Mouse (Mus musculus) liver, adult 2 months (tissue): ENCODE results near the gene Prpf6. TPM values are rescaled to one million over a fixed set of nuclear protein-coding genes. Genes with fewer than 3 reads are reported as not detected.

ENCODE experiments used
- DNase-seq: peaks from one replicate; pipeline ENCODE4 v3.0.0-alpha.2; 2011; ENCODE audit warnings: low read depth, low spot score; ENCODE audit errors: extremely low read depth
- H3K27ac ChIP-seq: fragments of 200-500 bp; replicated peaks from 2 replicates; pipeline ENCODE4 v1.5.1; 2012; ENCODE audit warnings: low read depth, mild to moderate bottlenecking, control low read depth, inconsistent platforms, low read length; ENCODE audit not compliant: insufficient read depth
- H3K27me3 ChIP-seq: fragments of 200-500 bp; 2 replicates; pipeline ENCODE4 v1.6.1; 2012; ENCODE audit warnings: mild to moderate bottlenecking, moderate library complexity, low read length, inconsistent platforms; ENCODE audit not compliant: control insufficient read depth, insufficient read depth
- H3K36me3 ChIP-seq: fragments of 200-500 bp; 2 replicates; pipeline ENCODE4 v1.6.1; 2012; ENCODE audit warnings: low read length, inconsistent platforms; ENCODE audit not compliant: control insufficient read depth, insufficient read depth
- H3K4me1 ChIP-seq: fragments of 200-500 bp; 2 replicates; pipeline ENCODE4 v1.6.1; 2011; ENCODE audit warnings: low read length; ENCODE audit not compliant: control insufficient read depth, insufficient read depth
- H3K4me3 ChIP-seq: fragments of 200-500 bp; 2 replicates; pipeline ENCODE4 v1.5.1; 2011; ENCODE audit warnings: low read depth, mild to moderate bottlenecking, control low read depth, low read length, moderate library complexity; ENCODE audit not compliant: insufficient read depth
- H3K79me2 ChIP-seq: fragments of 200-500 bp; 2 replicates; pipeline ENCODE4 v1.6.1; 2012; ENCODE audit warnings: inconsistent platforms, mild to moderate bottlenecking, low read length, moderate library complexity; ENCODE audit not compliant: control insufficient read depth, insufficient read depth
- H3K9ac ChIP-seq: fragments of 200-500 bp; 2 replicates; pipeline ENCODE4 v1.6.1; 2012; ENCODE audit warnings: low read depth, mild to moderate bottlenecking, control low read depth, inconsistent platforms, low read length
- CTCF ChIP-seq: fragments of 200-500 bp; IDR thresholded peaks from 2 replicates; pipeline ENCODE4 v1.5.1; 2011; ENCODE audit warnings: low read depth, low read length, control low read depth
- POLR2A ChIP-seq: fragments of 200-500 bp; IDR thresholded peaks from 2 replicates; pipeline ENCODE4 v1.6.1; 2011; ENCODE audit warnings: low read length, control low read depth; ENCODE audit not compliant: insufficient read depth; ENCODE audit errors: extremely low read depth
- WGBS: fragments of 180-500 bp; shearing (Covaris S2); methylation state at CpG from one replicate; pipeline ENCODE4 v1.1.7; 2018; 5-methylcytosine and 5-hydroxymethylcytosine counted together
- polyA plus RNA-seq: library from polyadenylated mRNA; depleted of rRNA; stranded (reverse); fragments of >200 nt; gene quantifications from 2 replicates; pipeline ENCODE4 v1.2.3, GENCODE M21; 2012
- total RNA-seq: library from RNA; depleted of rRNA; stranded (reverse); fragments of >200 nt; gene quantifications from 2 replicates; pipeline ENCODE4 v1.2.3, GENCODE M21; 2014

Gene Prpf6
- total and polyA plus RNA-seq, 2 experiments = 13.4 to 27.3 TPM

DNA sequence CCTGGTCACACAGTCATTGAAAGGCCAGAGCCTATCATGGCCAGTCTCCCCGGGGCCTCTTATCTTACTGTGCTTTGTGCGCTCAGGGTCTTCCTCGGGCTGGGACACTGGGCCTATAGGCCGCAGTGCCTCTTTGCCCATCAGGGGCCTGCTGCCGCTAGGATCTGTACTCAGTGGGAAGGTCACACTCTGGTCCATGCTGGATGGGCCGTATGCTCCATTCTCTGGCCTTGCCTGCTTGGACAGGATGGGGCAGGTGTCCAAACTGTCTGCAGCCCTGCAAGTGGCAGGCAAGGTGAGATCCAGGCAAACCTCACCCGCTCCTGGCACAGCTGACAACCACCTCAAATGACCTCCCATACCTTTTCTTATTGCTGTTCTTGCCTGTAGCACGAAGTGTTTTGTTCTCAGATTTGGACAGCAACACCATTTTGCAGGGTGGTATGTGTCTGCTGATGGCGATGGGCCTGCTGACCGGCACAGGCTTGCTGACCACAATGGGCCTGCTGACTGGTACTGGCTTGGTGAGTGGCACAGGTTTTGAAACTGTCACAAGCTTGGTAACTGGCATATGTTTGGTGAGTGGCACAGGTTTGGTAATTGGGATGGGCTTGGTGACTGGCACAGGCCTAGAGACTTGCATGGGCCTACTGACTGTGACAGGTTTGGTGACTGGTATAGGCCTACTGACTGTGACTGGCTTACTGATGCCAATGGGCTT lies 2.5 kb upstream of the Prpf6 start:
- TF ChIP-seq CTCF (no peak), POLR2A (no peak)
- Histone ChIP-seq H3K27ac (no peak overlapping the region), H3K79me2 (no peaks in the 10 kb centered on the region; the same call in 1 of the 2 replicates), H3K9ac (no peak overlapping the region), H3K4me1 (peaks cover 4% of the 10 kb centered on the region; the same call in 1 of the 2 replicates), H3K4me3 (no peak overlapping the region), H3K27me3 (no peaks in the 10 kb centered on the region), H3K36me3 (no peaks in the 10 kb centered on the region; the same call in 1 of the 2 replicates)
- WGBS = 92% methylated on average over 10 of the region's 10 CpGs
- DNase-seq = no peak

DNA sequence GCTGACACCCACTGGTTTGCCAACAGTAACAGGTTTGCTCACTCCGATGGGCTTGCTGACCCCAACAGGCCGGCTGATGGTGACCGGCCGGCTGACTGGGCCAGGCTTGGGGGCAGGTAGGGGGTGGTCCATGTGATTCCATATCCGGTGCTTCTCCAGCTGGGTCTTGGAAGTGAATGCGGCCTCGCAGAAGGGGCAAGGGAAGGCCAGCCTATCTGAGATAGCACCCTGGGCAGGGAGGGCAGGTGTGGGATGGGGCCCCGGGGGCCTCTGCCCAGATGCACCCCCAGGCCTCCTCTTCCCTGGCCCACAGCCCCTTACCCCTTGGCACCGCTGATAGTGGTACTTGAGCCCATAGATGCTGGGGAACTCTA lies 1.9 kb upstream of the Prpf6 start:
- Histone ChIP-seq H3K36me3 (no peaks in the 10 kb centered on the region; the same call in 1 of the 2 replicates), H3K27me3 (no peaks in the 10 kb centered on the region), H3K79me2 (no peaks in the 10 kb centered on the region; the same call in 1 of the 2 replicates), H3K4me1 (peaks cover 4% of the 10 kb centered on the region; the same call in 1 of the 2 replicates), H3K4me3 (no peak overlapping the region), H3K9ac (no peak overlapping the region), H3K27ac (no peak overlapping the region)
- no peak for TF ChIP-seq CTCF
- no peak for TF ChIP-seq POLR2A
- no peak for DNase-seq
- 99% methylated on average over 9 of the region's 9 CpGs for WGBS

DNA sequence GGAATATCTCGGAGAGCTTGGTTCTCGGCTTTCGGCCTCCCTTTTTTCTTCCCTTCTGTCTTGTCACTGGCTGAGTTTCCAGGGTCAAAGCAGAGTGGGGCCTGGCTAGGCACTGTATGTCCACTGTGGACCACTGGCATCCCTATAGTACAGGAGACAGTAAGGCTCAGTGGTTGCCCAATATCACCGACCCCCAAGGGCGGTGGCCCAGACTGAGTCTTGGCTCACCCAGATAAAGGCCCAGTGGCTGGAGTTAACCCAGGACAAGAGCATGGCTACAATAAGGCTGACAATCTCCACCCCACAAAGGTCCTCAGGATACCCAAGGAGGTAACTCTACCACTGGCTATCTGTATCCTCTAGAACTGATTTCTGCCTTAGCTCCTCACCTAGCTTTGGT lies 1.2 kb upstream of the Prpf6 start:
- 90% methylated on average over 5 of the region's 5 CpGs for WGBS
- no peaks in the 10 kb centered on the region; the same call in 1 of the 2 replicates for H3K36me3 ChIP-seq
- no peaks in the 10 kb centered on the region; the same call in 1 of the 2 replicates for H3K79me2 ChIP-seq
- no peak overlapping the region for H3K4me3 ChIP-seq
- H3K27ac ChIP-seq = no peak overlapping the region
- no peaks in the 10 kb centered on the region for H3K27me3 ChIP-seq
- H3K4me1 ChIP-seq = peaks cover 4% of the 10 kb centered on the region; the same call in 1 of the 2 replicates
- TF ChIP-seq CTCF (no peak), POLR2A (no peak)
- DNase-seq = no peak
- no peak overlapping the region for H3K9ac ChIP-seq

DNA sequence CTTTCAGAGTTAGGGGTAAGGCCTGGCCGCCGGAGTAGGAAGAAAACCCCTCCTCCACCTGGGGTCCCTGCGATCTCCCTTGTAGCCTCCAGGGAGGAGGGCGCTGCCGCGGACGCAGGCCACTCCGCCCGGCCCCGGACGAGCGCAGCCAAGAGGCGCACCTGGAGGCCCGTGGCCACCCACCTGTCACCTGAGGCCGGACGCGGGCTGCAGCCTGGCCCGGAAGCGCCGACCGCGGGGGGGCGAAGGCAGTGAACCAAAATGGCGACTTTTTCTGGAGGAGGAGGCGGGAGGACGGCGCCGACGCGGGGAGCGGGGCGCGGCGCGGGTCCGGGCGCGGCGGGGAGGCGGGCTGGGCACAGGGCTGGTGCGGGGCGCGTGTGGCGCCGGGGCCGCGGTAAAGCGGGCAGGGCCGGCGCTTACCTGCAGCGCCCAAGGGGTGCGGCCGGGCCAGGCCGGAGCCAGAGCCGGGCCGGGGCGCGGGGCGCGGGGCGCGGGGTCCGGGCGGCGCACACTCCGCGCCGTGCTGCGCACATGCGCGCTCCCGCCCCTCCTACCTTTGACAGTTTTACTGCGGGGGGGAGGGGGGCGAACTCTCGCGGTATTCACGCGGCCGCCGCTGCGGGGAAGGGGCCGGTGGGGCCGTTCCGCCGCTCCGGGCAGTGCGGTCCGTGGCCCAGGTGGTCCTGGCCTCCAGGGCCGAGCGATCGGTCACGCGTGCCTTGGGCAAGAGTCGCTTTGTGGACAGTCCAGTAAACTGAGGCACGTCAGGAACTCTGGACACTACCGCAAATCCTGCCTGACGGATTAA lies 768 bp downstream of the Prpf6 start, which contains the start of gene Zfp512b:
Zfp512b (minus strand) TSS at position 573 of the 811 bp plus-strand sequence.
- no peaks in the 10 kb centered on the region for H3K27me3 ChIP-seq

DNA sequence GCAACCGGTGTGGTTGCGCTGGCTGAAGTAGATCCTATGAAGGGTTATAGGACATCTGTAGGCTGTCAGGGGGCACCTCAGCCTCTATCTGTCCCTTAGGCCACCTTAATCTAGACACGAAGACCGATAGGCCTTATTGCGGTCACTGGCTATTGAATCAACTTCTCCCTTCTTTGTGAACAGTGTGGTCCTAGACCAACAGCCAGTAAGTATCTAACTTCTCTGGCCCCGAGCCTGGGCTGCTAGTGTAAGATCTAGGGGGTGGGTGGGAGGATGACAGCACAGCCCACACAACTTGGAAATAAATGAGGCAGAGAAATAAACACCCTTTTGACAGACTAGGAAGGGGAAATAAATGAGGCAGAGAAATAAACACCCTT lies 1.4 kb downstream of the Prpf6 start:
- H3K4me1 ChIP-seq = peaks cover 4% of the 10 kb centered on the region; the same call in 1 of the 2 replicates
- H3K27me3 ChIP-seq = no peaks in the 10 kb centered on the region

More for the DNA sequence above, 768 bp downstream of the Prpf6 start, which contains the start of gene Zfp512b:
- peaks cover 4% of the 10 kb centered on the region; the same call in 1 of the 2 replicates for H3K4me1 ChIP-seq
- H3K36me3 ChIP-seq = no peaks in the 10 kb centered on the region; the same call in 1 of the 2 replicates
- H3K79me2 ChIP-seq = no peaks in the 10 kb centered on the region; the same call in 1 of the 2 replicates
- peak within 1 kb of the TSS; percentile 97 for H3K9ac ChIP-seq
- peak within 1 kb of the TSS; percentile 43 for H3K27ac ChIP-seq
- H3K4me3 ChIP-seq = peak within 1 kb of the TSS; percentile 88
- 1% methylated on average over 81 of the region's 97 CpGs for WGBS
- TF ChIP-seq POLR2A (peak; percentile 57; the same call in 1 of the 2 replicates), CTCF (no peak)
- no peak for DNase-seq

More for the DNA sequence above, 1.4 kb downstream of the Prpf6 start:
- DNase-seq = peak; percentile 41
- Histone ChIP-seq H3K27ac (peak overlapping the region; percentile 43), H3K4me3 (peak overlapping the region; percentile 88), H3K36me3 (no peaks in the 10 kb centered on the region; the same call in 1 of the 2 replicates), H3K79me2 (no peaks in the 10 kb centered on the region; the same call in 1 of the 2 replicates), H3K9ac (peak overlapping the region; percentile 97)
- TF ChIP-seq POLR2A = no peak
- no peak for TF ChIP-seq CTCF
- 3% methylated on average over 6 of the region's 6 CpGs for WGBS
